Mouse (Mus musculus) midbrain, postnatal 0 days (tissue): ENCODE measurements around the gene Grip1. TPM values are rescaled to one million over a fixed set of nuclear protein-coding genes. Genes with fewer than 3 reads are reported as not detected.

Experiments used
- ATAC-seq: fragments of 200-750 bp; cut with Nextera tagmentation; 2 replicates; pipeline ENCODE4 v1.8.0; 2017; ENCODE audit warnings: moderate number of reproducible peaks, mild to moderate bottlenecking, moderate TSS enrichment, moderate library complexity; ENCODE audit not compliant: low FRiP score
- DNase-seq: peaks from one replicate; pipeline ENCODE4 v3.0.0-alpha.2; 2015; ENCODE audit warnings: low spot score
- H3K27ac ChIP-seq: fragments of 300-500 bp; sonication (generic); 2 replicates; pipeline ENCODE4 v1.5.1; 2014; ENCODE audit warnings: low read depth, mild to moderate bottlenecking, low read length, mixed read lengths
- H3K27me3 ChIP-seq: fragments of 300-500 bp; sonication (generic); 2 replicates; pipeline ENCODE4 v1.6.1; 2014; ENCODE audit warnings: low read length, control low read depth, mixed read lengths; ENCODE audit not compliant: insufficient read depth
- H3K36me3 ChIP-seq: fragments of 300-500 bp; sonication (generic); 2 replicates; pipeline ENCODE4 v1.6.1; 2014; ENCODE audit warnings: low read length, control low read depth, mixed read lengths; ENCODE audit not compliant: insufficient read depth
- H3K4me1 ChIP-seq: fragments of 300-500 bp; sonication (generic); 2 replicates; pipeline ENCODE4 v1.6.1; 2014; ENCODE audit warnings: mild to moderate bottlenecking, control low read depth, antibody characterized with exemption, low read length, mixed read lengths; ENCODE audit not compliant: insufficient read depth
- H3K4me2 ChIP-seq: fragments of 300-500 bp; sonication (generic); 2 replicates; pipeline ENCODE4 v1.6.1; 2014; ENCODE audit warnings: low read depth, mild to moderate bottlenecking, low read length, mixed read lengths; ENCODE audit not compliant: poor library complexity, severe bottlenecking
- H3K4me3 ChIP-seq: fragments of 300-500 bp; sonication (generic); 2 replicates; pipeline ENCODE4 v1.5.1; 2014; ENCODE audit warnings: low read depth, mild to moderate bottlenecking, low read length, moderate library complexity
- H3K9ac ChIP-seq: fragments of 300-500 bp; sonication (generic); replicated peaks from 2 replicates; pipeline ENCODE4 v1.6.1; 2014; ENCODE audit warnings: mild to moderate bottlenecking, low read length, moderate library complexity, mixed read lengths; ENCODE audit not compliant: poor library complexity, severe bottlenecking
- H3K9me3 ChIP-seq: fragments of 300-500 bp; sonication (generic); 2 replicates; pipeline ENCODE4 v1.6.1; 2016; ENCODE audit warnings: low read length, control low read depth
- CTCF ChIP-seq: IDR thresholded peaks from 2 replicates; pipeline ENCODE4 v1.5.1; 2016; ENCODE audit warnings: antibody characterized with exemption, mild to moderate bottlenecking
- WGBS: fragments of 180-500 bp; shearing (Covaris S2); extraction: QIAGEN DNeasy Blood & Tissue Kit; methylation state at CpG from one replicate; pipeline ENCODE4 v1.1.7; 2014; 5-methylcytosine and 5-hydroxymethylcytosine counted together
- polyA plus RNA-seq: library from polyadenylated mRNA; unstranded; fragments of >200 nt; fragmentation: Nextera tagmentation; extraction: Ambion mirVana; gene quantifications from 2 replicates; pipeline ENCODE4 v1.2.1, GENCODE M21; 2015
- total RNA-seq: library from RNA; depleted of rRNA; stranded (reverse); fragments of >200 nt; gene quantifications from 2 replicates; pipeline ENCODE4 v1.2.3, GENCODE M21; 2014

Grip1 gene
- total and polyA plus RNA-seq, 2 experiments from 2014 or later: 14.6 to 35.4 TPM

GRCm38 (mm10) chr10:119608998-119609397 lies 155.4 kb downstream of the Grip1 start:
- Histone ChIP-seq H3K36me3 (no peaks in the 10 kb centered on the region), H3K27ac (no peak overlapping the region), H3K9me3 (no peaks in the 10 kb centered on the region), H3K4me2 (no peak overlapping the region), H3K27me3 (no peaks in the 10 kb centered on the region), H3K9ac (no peak overlapping the region), H3K4me3 (no peak overlapping the region), H3K4me1 (no peaks in the 10 kb centered on the region)
- 90% methylated on average over 7 of the region's 7 CpGs for WGBS
- DNase-seq: no peak
- ATAC-seq: no peak
- no peak for TF ChIP-seq CTCF

- TF ChIP-seq CTCF: peak; percentile 71
- Histone ChIP-seq H3K36me3 (no peaks in the 10 kb centered on the region), H3K9ac (no peak overlapping the region), H3K9me3 (no peaks in the 10 kb centered on the region), H3K4me1 (no peaks in the 10 kb centered on the region), H3K4me2 (no peak overlapping the region), H3K4me3 (no peak overlapping the region), H3K27ac (no peak overlapping the region), H3K27me3 (no peaks in the 10 kb centered on the region)
- no peak for DNase-seq
- no peak for ATAC-seq
- WGBS: 75% methylated on average over 9 of the region's 9 CpGs
Observed at GRCm38 (mm10) chr10:119610279-119610895, 156.8 kb downstream of the Grip1 start.

- H3K9ac ChIP-seq: no peak overlapping the region
- DNase-seq (no peak), ATAC-seq (no peak)
- WGBS: 86% methylated on average over 5 of the region's 5 CpGs
- no peak overlapping the region for H3K27ac ChIP-seq
- H3K4me1 ChIP-seq: no peaks in the 10 kb centered on the region
- TF ChIP-seq CTCF: no peak
- no peak overlapping the region for H3K4me2 ChIP-seq
- no peaks in the 10 kb centered on the region for H3K27me3 ChIP-seq
- H3K36me3 ChIP-seq: no peaks in the 10 kb centered on the region
- no peaks in the 10 kb centered on the region for H3K9me3 ChIP-seq
- no peak overlapping the region for H3K4me3 ChIP-seq
Observed at GRCm38 (mm10) chr10:119612034-119612433, 158.4 kb downstream of the Grip1 start.

GRCm38 (mm10) chr10:119614726-119615125 lies 161.1 kb downstream of the Grip1 start:
- H3K4me1 ChIP-seq: no peaks in the 10 kb centered on the region; the same call in 1 of the 2 replicates
- no peak overlapping the region for H3K9ac ChIP-seq
- no peaks in the 10 kb centered on the region for H3K27me3 ChIP-seq
- H3K36me3 ChIP-seq: no peaks in the 10 kb centered on the region
- no peak overlapping the region for H3K4me2 ChIP-seq
- TF ChIP-seq CTCF: no peak
- ATAC-seq (no peak), DNase-seq (no peak)
- WGBS: 37% methylated on average over 7 of the region's 7 CpGs
- no peaks in the 10 kb centered on the region for H3K9me3 ChIP-seq
- no peak overlapping the region for H3K27ac ChIP-seq
- H3K4me3 ChIP-seq: no peak overlapping the region

GRCm38 (mm10) chr10:119615240-119615885 lies 161.7 kb downstream of the Grip1 start:
- Histone ChIP-seq H3K27me3 (no peaks in the 10 kb centered on the region), H3K27ac (no peak overlapping the region), H3K4me2 (no peak overlapping the region), H3K4me3 (no peak overlapping the region), H3K4me1 (no peaks in the 10 kb centered on the region; the same call in 1 of the 2 replicates), H3K9ac (no peak overlapping the region), H3K9me3 (no peaks in the 10 kb centered on the region), H3K36me3 (no peaks in the 10 kb centered on the region)
- peak; percentile 54; the same call in 1 of the 2 replicates for ATAC-seq
- WGBS: 70% methylated on average over 14 of the region's 14 CpGs
- no peak for TF ChIP-seq CTCF
- DNase-seq: peak; percentile 84

GRCm38 (mm10) chr10:119616078-119616477 lies 162.4 kb downstream of the Grip1 start:
- TF ChIP-seq CTCF: no peak
- DNase-seq (no peak), ATAC-seq (no peak)
- 72% methylated on average over 3 of the region's 3 CpGs for WGBS
- Histone ChIP-seq H3K4me1 (no peaks in the 10 kb centered on the region; the same call in 1 of the 2 replicates), H3K9ac (no peak overlapping the region), H3K9me3 (no peaks in the 10 kb centered on the region), H3K27me3 (no peaks in the 10 kb centered on the region), H3K4me2 (no peak overlapping the region), H3K27ac (no peak overlapping the region), H3K4me3 (no peak overlapping the region), H3K36me3 (no peaks in the 10 kb centered on the region)
